Mouse (Mus musculus) lung, postnatal 0 days (tissue): Measurements from ENCODE around the gene Nrap.

Experiments used
- CTCF ChIP-seq: IDR thresholded peaks from 2 replicates; pipeline ENCODE4 v1.5.1; 2016; ENCODE audit warnings: antibody characterized with exemption, mild to moderate bottlenecking
- EP300 ChIP-seq: IDR thresholded peaks from 2 replicates; pipeline ENCODE4 v1.6.1; 2016; ENCODE audit warnings: antibody characterized with exemption, mild to moderate bottlenecking, control low read depth

DNA sequence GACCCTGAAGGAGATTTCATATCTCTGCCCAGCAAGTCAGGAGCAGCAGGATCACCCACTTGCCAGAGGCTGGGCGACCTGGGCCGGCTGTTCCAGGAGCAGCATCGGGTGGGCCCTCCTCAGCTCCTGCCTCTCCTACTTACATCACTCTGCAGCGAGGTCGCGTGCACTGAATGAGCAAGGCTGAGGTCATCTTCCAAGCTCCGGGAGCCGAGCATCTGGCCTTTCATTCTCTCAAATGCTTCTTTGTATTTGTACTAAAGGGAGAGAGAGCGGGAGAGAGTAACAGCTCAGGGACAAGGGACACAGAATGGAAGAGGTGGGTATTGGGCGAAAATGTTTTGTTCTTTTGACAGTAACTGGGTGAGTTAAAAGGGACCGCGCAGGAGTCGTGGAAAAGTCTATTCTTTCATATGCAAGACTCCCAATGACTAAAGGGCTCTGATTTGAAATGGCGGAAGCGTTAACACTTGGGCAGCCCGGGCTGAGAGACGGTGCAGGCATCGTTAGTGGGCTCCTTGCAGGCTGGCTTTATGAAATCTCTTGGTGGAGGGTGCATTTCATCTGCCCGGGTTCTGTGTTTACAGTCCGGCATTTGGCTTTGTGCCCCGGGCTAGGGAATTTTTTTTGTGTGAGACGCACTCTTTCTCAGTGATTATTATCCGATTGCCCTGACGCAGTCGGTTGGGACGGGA lies 45.8 kb downstream of the Nrap start:
- no peak for TF ChIP-seq CTCF
- TF ChIP-seq EP300: no peak
